Mouse (Mus musculus): ENCODE measurements at regions not wholly inside any gene's neighbourhood (a gene's known extent, or its start where the extent isn't known, plus 50 kb on each side); places are given as distances from the start of the nearest gene placed in this dataset.
"Not testable (repeated sequence)": the region's sequence is repeated elsewhere in the genome, so short reads cannot be mapped to it uniquely, and the experiment has no call there.

- H3K36me3 ChIP-seq (ENCODE audit: control insufficient read depth, insufficient read depth, low read length) = no peaks in the 10 kb centered on the region
- no peaks in the 10 kb centered on the region for H3K4me1 ChIP-seq (ENCODE audit: control insufficient read depth, insufficient read depth, low read length)
- H3K9ac ChIP-seq (ENCODE audit: low read depth, low read length) = no peak overlapping the region
- ATAC-seq (replicated peaks; ENCODE audit: insufficient number of reproducible peaks, low FRiP score, low TSS enrichment) = no peak
- H3K9me3 ChIP-seq (replicated peaks; ENCODE audit: control insufficient read depth, low read length) = no peaks in the 10 kb centered on the region
- H3K4me3 ChIP-seq (ENCODE audit: low read depth, low read length) = no peak overlapping the region
- no peak overlapping the region for H3K27ac ChIP-seq (ENCODE audit: low read depth, low read length)
- WGBS (ENCODE audit: insufficient replicate concordance) = 57% methylated on average over 4 of the region's 4 CpGs
- H3K27me3 ChIP-seq (ENCODE audit: control insufficient read depth, insufficient read depth, low read length) = no peaks in the 10 kb centered on the region
- no peak overlapping the region for H3K4me2 ChIP-seq
Observed at GRCm38 (mm10) chr11:56505068-56505467, 464.3 kb upstream of the Nmur2 start.

- Histone ChIP-seq H3K4me2 (no peak overlapping the region), H3K4me1 (ENCODE audit: control insufficient read depth, insufficient read depth, low read length) (no peaks in the 10 kb centered on the region), H3K36me3 (ENCODE audit: control insufficient read depth, insufficient read depth, low read length) (no peaks in the 10 kb centered on the region), H3K27me3 (ENCODE audit: control insufficient read depth, insufficient read depth, low read length) (no peaks in the 10 kb centered on the region), H3K27ac (ENCODE audit: low read depth, low read length) (no peak overlapping the region), H3K9ac (ENCODE audit: low read depth, low read length) (no peak overlapping the region), H3K4me3 (ENCODE audit: low read depth, low read length) (no peak overlapping the region), H3K9me3 (replicated peaks; ENCODE audit: control insufficient read depth, low read length) (no peaks in the 10 kb centered on the region)
- WGBS (ENCODE audit: insufficient replicate concordance) = 71% methylated on average over 2 of the region's 2 CpGs
- ATAC-seq (replicated peaks; ENCODE audit: insufficient number of reproducible peaks, low FRiP score, low TSS enrichment) = no peak
Observed at GRCm38 (mm10) chr11:56514941-56515340, 474.1 kb upstream of the Nmur2 start.

GRCm38 (mm10) chr11:56518486-56518885, 477.7 kb upstream of the Nmur2 start:
- Histone ChIP-seq H3K4me1 (ENCODE audit: control insufficient read depth, insufficient read depth, low read length) (no peaks in the 10 kb centered on the region), H3K27ac (ENCODE audit: low read depth, low read length) (no peak overlapping the region), H3K4me2 (no peak overlapping the region), H3K4me3 (ENCODE audit: low read depth, low read length) (no peak overlapping the region), H3K27me3 (ENCODE audit: control insufficient read depth, insufficient read depth, low read length) (no peaks in the 10 kb centered on the region), H3K9ac (ENCODE audit: low read depth, low read length) (no peak overlapping the region), H3K36me3 (ENCODE audit: control insufficient read depth, insufficient read depth, low read length) (no peaks in the 10 kb centered on the region), H3K9me3 (replicated peaks; ENCODE audit: control insufficient read depth, low read length) (no peaks in the 10 kb centered on the region)
- ATAC-seq (replicated peaks; ENCODE audit: insufficient number of reproducible peaks, low FRiP score, low TSS enrichment) = no peak
- WGBS (ENCODE audit: insufficient replicate concordance) = 57% methylated on average over 2 of the region's 2 CpGs

DNA sequence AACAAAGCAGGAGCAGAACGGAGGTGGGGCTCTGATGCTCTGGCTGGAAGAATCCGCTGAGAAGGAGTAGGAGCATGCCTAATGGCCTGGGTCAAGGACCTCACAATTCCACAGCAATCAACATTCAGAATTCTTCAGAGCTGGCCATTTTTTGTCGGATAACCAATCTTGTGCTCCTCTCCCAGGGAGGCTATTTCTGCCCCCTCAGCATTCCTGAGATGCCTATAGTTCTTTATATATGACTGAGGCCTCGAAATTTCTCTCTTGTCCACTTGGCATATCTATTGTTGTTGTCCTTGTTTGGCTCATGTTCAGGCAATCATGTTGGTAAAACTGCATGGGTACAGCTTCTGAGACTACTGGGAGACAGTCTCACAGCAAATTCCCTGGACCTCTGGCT, 460.5 kb upstream of the Gria1 start:
- Histone ChIP-seq H3K27me3 (ENCODE audit: control insufficient read depth, insufficient read depth, low read length) (no peaks in the 10 kb centered on the region), H3K9ac (ENCODE audit: low read depth, low read length) (no peak overlapping the region), H3K4me3 (ENCODE audit: low read depth, low read length) (no peak overlapping the region), H3K4me1 (ENCODE audit: control insufficient read depth, insufficient read depth, low read length) (no peaks in the 10 kb centered on the region), H3K36me3 (ENCODE audit: control insufficient read depth, insufficient read depth, low read length) (no peaks in the 10 kb centered on the region), H3K27ac (ENCODE audit: low read depth, low read length) (no peak overlapping the region), H3K9me3 (replicated peaks; ENCODE audit: control insufficient read depth, low read length) (no peaks in the 10 kb centered on the region), H3K4me2 (no peak overlapping the region)
- ATAC-seq (replicated peaks; ENCODE audit: insufficient number of reproducible peaks, low FRiP score, low TSS enrichment) = no peak
- WGBS (ENCODE audit: insufficient replicate concordance) = 39% methylated on average over 4 of the region's 4 CpGs

DNA sequence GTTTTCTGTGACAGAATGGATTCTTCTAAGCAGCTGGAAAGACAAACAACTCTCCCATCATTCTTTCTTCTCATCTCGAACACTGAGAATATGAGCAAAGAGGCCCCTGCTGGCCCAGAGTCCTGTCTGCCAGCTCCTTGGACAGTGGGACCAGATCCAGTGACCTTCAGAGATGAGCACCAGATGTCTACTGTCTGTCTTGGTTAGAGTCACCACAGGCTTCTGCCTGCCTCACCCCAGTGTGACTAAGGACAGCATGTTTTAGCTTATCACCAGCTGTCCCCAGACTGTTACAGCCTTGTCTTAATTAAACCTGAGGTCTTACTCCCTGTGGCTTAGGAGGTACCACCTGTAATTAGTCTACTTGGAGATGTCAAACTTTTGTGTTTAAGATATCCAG, 454.9 kb upstream of the Gria1 start:
- no peak for ATAC-seq (replicated peaks; ENCODE audit: insufficient number of reproducible peaks, low FRiP score, low TSS enrichment)
- Histone ChIP-seq H3K9ac (ENCODE audit: low read depth, low read length) (no peak overlapping the region), H3K27ac (ENCODE audit: low read depth, low read length) (no peak overlapping the region), H3K4me2 (no peak overlapping the region), H3K9me3 (replicated peaks; ENCODE audit: control insufficient read depth, low read length) (no peaks in the 10 kb centered on the region), H3K4me3 (ENCODE audit: low read depth, low read length) (no peak overlapping the region), H3K4me1 (ENCODE audit: control insufficient read depth, insufficient read depth, low read length) (no peaks in the 10 kb centered on the region), H3K27me3 (ENCODE audit: control insufficient read depth, insufficient read depth, low read length) (no peaks in the 10 kb centered on the region), H3K36me3 (ENCODE audit: control insufficient read depth, insufficient read depth, low read length) (no peaks in the 10 kb centered on the region)
- WGBS (ENCODE audit: insufficient replicate concordance) = 70% methylated on average over 1 of the region's 1 CpGs

DNA sequence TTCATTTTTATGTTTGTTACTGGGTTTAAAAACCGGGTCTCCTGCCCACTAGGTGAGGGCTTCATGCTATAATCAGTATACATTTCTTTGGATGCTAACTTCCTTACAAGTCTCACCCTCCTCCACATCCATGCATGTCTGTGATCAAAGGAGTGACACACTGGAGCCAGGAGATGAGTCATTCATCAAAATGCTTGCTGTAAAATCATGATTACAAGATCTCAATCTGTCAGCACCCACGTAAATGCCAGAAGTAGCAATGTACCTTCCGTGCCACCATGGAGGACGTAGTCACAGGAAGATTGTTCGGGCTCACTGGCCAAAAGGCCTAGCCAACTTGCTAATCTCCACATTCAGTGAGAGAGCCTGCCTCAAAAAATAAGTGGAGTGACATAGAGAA, 431.2 kb upstream of the Gria1 start:
- ATAC-seq (replicated peaks; ENCODE audit: insufficient number of reproducible peaks, low FRiP score, low TSS enrichment) = no peak
- 72% methylated on average over 5 of the region's 5 CpGs for WGBS (ENCODE audit: insufficient replicate concordance)

GRCm38 (mm10) chr11:56583054-56583453, 428.1 kb upstream of the Gria1 start:
- no peak for ATAC-seq (replicated peaks; ENCODE audit: insufficient number of reproducible peaks, low FRiP score, low TSS enrichment)
- no peak overlapping the region for H3K4me2 ChIP-seq
- no peak overlapping the region for H3K9ac ChIP-seq (ENCODE audit: low read depth, low read length)
- no peaks in the 10 kb centered on the region for H3K36me3 ChIP-seq (ENCODE audit: control insufficient read depth, insufficient read depth, low read length)
- H3K27ac ChIP-seq (ENCODE audit: low read depth, low read length) = no peak overlapping the region
- no peaks in the 10 kb centered on the region for H3K9me3 ChIP-seq (replicated peaks; ENCODE audit: control insufficient read depth, low read length)
- H3K4me1 ChIP-seq (ENCODE audit: control insufficient read depth, insufficient read depth, low read length) = no peaks in the 10 kb centered on the region
- no peaks in the 10 kb centered on the region for H3K27me3 ChIP-seq (ENCODE audit: control insufficient read depth, insufficient read depth, low read length)
- H3K4me3 ChIP-seq (ENCODE audit: low read depth, low read length) = no peak overlapping the region
- whole genome bisulfite sequencing (ENCODE audit: insufficient replicate concordance) = 59% methylated on average over 3 of the region's 3 CpGs

More for the DNA sequence above, 431.2 kb upstream of the Gria1 start:
- Histone ChIP-seq H3K4me3 (ENCODE audit: low read depth, low read length) (no peak overlapping the region), H3K9ac (ENCODE audit: low read depth, low read length) (no peak overlapping the region), H3K4me1 (ENCODE audit: control insufficient read depth, insufficient read depth, low read length) (no peaks in the 10 kb centered on the region), H3K4me2 (no peak overlapping the region), H3K9me3 (replicated peaks; ENCODE audit: control insufficient read depth, low read length) (no peaks in the 10 kb centered on the region), H3K36me3 (ENCODE audit: control insufficient read depth, insufficient read depth, low read length) (no peaks in the 10 kb centered on the region), H3K27me3 (ENCODE audit: control insufficient read depth, insufficient read depth, low read length) (no peaks in the 10 kb centered on the region), H3K27ac (ENCODE audit: low read depth, low read length) (no peak overlapping the region)

DNA sequence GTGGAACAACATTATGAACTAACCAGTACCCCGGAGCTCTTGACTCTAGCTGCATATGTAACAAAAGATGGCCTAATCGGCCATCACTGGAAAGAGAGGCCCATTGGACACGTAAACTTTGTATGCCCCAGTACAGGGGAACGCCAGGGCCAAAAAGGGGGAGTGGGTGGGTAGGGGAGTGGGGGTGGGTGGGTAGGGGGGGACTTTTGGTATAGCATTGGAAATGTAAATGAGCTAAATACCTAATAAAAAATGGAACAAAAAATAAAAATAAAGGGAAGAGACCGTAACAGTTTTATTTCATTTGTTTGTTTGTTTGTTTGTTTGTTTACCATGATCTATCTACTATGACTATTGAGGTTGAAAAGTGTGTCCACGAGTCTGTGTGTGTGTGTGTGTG, 417.8 kb upstream of the Gria1 start:
- ATAC-seq (replicated peaks; ENCODE audit: insufficient number of reproducible peaks, low FRiP score, low TSS enrichment) = peak; percentile 63; the same call in 1 of the 2 replicates
- H3K36me3 ChIP-seq (ENCODE audit: control insufficient read depth, insufficient read depth, low read length); H3K4me3 ChIP-seq (ENCODE audit: low read depth, low read length); H3K9ac ChIP-seq (ENCODE audit: low read depth, low read length); H3K4me1 ChIP-seq (ENCODE audit: control insufficient read depth, insufficient read depth, low read length); H3K9me3 ChIP-seq (replicated peaks; ENCODE audit: control insufficient read depth, low read length); H3K27me3 ChIP-seq (ENCODE audit: control insufficient read depth, insufficient read depth, low read length); H3K4me2 ChIP-seq; H3K27ac ChIP-seq (ENCODE audit: low read depth, low read length): not testable (repeated sequence)
- 73% methylated on average over 2 of the region's 6 CpGs for WGBS (ENCODE audit: insufficient replicate concordance)

DNA sequence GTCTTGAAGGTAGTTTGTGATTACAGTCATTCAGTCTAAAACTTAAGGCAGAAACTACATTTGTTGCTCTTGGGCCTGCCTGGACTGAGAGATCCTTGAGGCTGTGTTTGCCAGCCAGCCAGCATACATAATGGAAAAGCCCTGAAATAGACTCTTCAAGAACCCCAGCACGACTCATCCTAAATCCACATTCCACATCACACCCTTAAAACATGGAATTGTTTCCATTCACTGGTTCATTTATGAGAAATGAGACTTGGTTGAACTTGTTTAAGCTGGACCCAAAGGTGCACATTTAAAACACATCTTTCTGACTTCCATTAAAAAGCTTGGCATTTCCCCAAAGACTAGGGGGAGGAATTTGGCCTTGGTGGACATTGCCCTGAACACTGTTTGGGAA, 407.4 kb upstream of the Gria1 start:
- Histone ChIP-seq H3K36me3 (ENCODE audit: control insufficient read depth, insufficient read depth, low read length) (no peaks in the 10 kb centered on the region), H3K27me3 (ENCODE audit: control insufficient read depth, insufficient read depth, low read length) (no peaks in the 10 kb centered on the region), H3K9ac (ENCODE audit: low read depth, low read length) (no peak overlapping the region), H3K4me1 (ENCODE audit: control insufficient read depth, insufficient read depth, low read length) (no peaks in the 10 kb centered on the region), H3K9me3 (replicated peaks; ENCODE audit: control insufficient read depth, low read length) (no peaks in the 10 kb centered on the region), H3K4me3 (ENCODE audit: low read depth, low read length) (no peak overlapping the region), H3K4me2 (no peak overlapping the region), H3K27ac (ENCODE audit: low read depth, low read length) (no peak overlapping the region)
- no peak for ATAC-seq (replicated peaks; ENCODE audit: insufficient number of reproducible peaks, low FRiP score, low TSS enrichment)
- 69% methylated on average over 1 of the region's 1 CpGs for WGBS (ENCODE audit: insufficient replicate concordance)
